Mouse (Mus musculus): ENCODE data around the gene Nkap. TPM values are rescaled to one million over a fixed set of nuclear protein-coding genes. Genes with fewer than 3 reads are reported as not detected.

The Nkap gene
- polyA plus RNA-seq, 1 experiment: 3.2 TPM

DNA sequence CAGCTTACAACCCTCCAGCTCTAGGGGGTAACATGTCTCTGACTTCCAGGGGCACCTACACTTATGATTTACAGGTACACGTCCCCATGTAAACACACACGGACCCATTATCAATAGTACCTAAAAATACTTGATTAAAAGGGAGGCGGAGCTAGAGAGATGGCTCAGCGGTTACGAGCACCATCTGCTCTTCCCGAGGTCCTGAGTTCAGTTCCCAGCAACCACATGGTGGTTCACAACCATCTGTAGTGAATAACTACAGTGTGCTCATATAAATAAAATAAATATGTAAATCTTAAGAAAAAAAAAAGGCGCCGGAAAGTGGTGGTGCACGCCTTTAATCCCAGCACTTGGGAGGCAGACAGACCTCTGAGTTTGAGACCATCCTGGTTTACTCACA lies 40.9 kb upstream of the Nkap start:
- H3K4me3 ChIP-seq (ENCODE audit: insufficient read depth, poor library complexity, severe bottlenecking): no peak overlapping the region
- H3K27me3 ChIP-seq (ENCODE audit: control insufficient read depth, insufficient read depth, insufficient read length): no peaks in the 10 kb centered on the region
- H3K79me3 ChIP-seq (ENCODE audit: low read depth): peaks cover 22% of the 10 kb centered on the region
- H3K36me3 ChIP-seq (ENCODE audit: control insufficient read depth, insufficient read depth): peaks cover 36% of the 10 kb centered on the region
- peak overlapping the region; percentile 40 for H3ac ChIP-seq (ENCODE audit: control insufficient read depth, insufficient read length, low read depth)
- TF ChIP-seq MYOD1 (IDR thresholded peaks at IDR 0.05; ENCODE audit: control insufficient read depth, insufficient read length, low read depth) (no peak), MYOG (IDR thresholded peaks at IDR 0.05; ENCODE audit: control insufficient read depth, extremely low read depth, insufficient read length) (no peak), FOSL1 (IDR thresholded peaks at IDR 0.05; ENCODE audit: insufficient read depth, low read length, poor library complexity, severe bottlenecking) (no peak), MAX (IDR thresholded peaks at IDR 0.05) (no peak), CTCF (IDR thresholded peaks at IDR 0.05; ENCODE audit: control insufficient read depth, insufficient read depth, insufficient read length) (no peak), CEBPB (IDR thresholded peaks at IDR 0.05; ENCODE audit: low read depth) (no peak), USF1 (IDR thresholded peaks at IDR 0.05; ENCODE audit: low read depth) (no peak)
- peaks cover 35% of the 10 kb centered on the region for H3K79me2 ChIP-seq (ENCODE audit: control insufficient read depth, insufficient read depth)

DNA sequence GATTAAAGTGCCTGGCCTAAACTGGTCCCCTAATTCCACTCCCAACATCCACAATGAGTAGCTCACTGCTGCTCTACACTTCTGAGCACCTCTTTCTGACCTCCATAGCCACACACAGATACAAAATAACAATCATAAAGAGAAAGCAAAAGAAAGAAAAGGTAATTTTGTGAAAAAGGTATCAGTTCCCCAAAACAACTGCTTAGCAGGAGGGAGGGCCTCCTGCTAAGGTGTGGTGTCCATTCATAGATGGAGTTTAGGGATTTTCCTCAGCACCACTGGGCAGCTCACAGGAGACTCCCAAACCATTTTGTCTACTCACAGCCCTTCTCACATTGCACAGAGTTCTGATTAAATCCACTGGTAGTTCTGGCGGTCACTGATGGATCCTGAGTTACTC lies 37.8 kb upstream of the Nkap start:
- Histone ChIP-seq H3ac (ENCODE audit: control insufficient read depth, insufficient read length, low read depth) (no peak overlapping the region), H3K4me3 (ENCODE audit: insufficient read depth, poor library complexity, severe bottlenecking) (no peak overlapping the region), H3K79me3 (ENCODE audit: low read depth) (peaks cover 10% of the 10 kb centered on the region), H3K27me3 (ENCODE audit: control insufficient read depth, insufficient read depth, insufficient read length) (no peaks in the 10 kb centered on the region), H3K36me3 (ENCODE audit: control insufficient read depth, insufficient read depth) (peaks cover 19% of the 10 kb centered on the region), H3K79me2 (ENCODE audit: control insufficient read depth, insufficient read depth) (peaks cover 13% of the 10 kb centered on the region)
- TF ChIP-seq MYOG (IDR thresholded peaks at IDR 0.05; ENCODE audit: control insufficient read depth, extremely low read depth, insufficient read length) (no peak), MAX (IDR thresholded peaks at IDR 0.05) (no peak), CTCF (IDR thresholded peaks at IDR 0.05; ENCODE audit: control insufficient read depth, insufficient read depth, insufficient read length) (no peak), USF1 (IDR thresholded peaks at IDR 0.05; ENCODE audit: low read depth) (no peak), FOSL1 (IDR thresholded peaks at IDR 0.05; ENCODE audit: insufficient read depth, low read length, poor library complexity, severe bottlenecking) (no peak), CEBPB (IDR thresholded peaks at IDR 0.05; ENCODE audit: low read depth) (no peak), MYOD1 (IDR thresholded peaks at IDR 0.05; ENCODE audit: control insufficient read depth, insufficient read length, low read depth) (no peak)

DNA sequence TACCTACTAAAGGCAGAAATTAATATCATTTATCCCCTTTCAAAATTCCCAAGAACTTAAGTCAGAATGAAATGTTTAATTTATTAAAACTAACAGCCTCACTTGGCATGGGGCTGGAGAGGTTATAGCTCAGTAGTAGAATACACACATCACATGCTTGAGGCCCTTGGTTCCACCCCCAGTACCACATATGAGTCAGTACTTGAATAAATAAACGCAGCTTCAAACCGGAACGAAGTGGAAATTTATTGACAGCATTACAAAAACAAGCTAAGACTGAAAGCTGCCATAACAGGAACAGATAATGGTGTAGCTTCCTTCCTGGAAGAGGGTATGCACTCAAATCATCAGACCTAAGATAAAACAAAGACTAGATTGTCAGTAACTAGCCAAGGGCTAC lies 35.1 kb upstream of the Nkap start:
- Histone ChIP-seq H3K79me2 (ENCODE audit: control insufficient read depth, insufficient read depth) (no peaks in the 10 kb centered on the region), H3K4me3 (ENCODE audit: insufficient read depth, poor library complexity, severe bottlenecking) (no peak overlapping the region), H3ac (ENCODE audit: control insufficient read depth, insufficient read length, low read depth) (no peak overlapping the region), H3K27me3 (ENCODE audit: control insufficient read depth, insufficient read depth, insufficient read length) (no peaks in the 10 kb centered on the region), H3K79me3 (ENCODE audit: low read depth) (no peaks in the 10 kb centered on the region), H3K36me3 (ENCODE audit: control insufficient read depth, insufficient read depth) (peaks cover 16% of the 10 kb centered on the region)
- no peak for TF ChIP-seq USF1 (IDR thresholded peaks at IDR 0.05; ENCODE audit: low read depth)
- no peak for TF ChIP-seq FOSL1 (IDR thresholded peaks at IDR 0.05; ENCODE audit: insufficient read depth, low read length, poor library complexity, severe bottlenecking)
- TF ChIP-seq MYOD1 (IDR thresholded peaks at IDR 0.05; ENCODE audit: control insufficient read depth, insufficient read length, low read depth): no peak
- no peak for TF ChIP-seq MAX (IDR thresholded peaks at IDR 0.05)
- no peak for TF ChIP-seq MYOG (IDR thresholded peaks at IDR 0.05; ENCODE audit: control insufficient read depth, extremely low read depth, insufficient read length)
- TF ChIP-seq CTCF (IDR thresholded peaks at IDR 0.05; ENCODE audit: control insufficient read depth, insufficient read depth, insufficient read length): no peak
- no peak for TF ChIP-seq CEBPB (IDR thresholded peaks at IDR 0.05; ENCODE audit: low read depth)

DNA sequence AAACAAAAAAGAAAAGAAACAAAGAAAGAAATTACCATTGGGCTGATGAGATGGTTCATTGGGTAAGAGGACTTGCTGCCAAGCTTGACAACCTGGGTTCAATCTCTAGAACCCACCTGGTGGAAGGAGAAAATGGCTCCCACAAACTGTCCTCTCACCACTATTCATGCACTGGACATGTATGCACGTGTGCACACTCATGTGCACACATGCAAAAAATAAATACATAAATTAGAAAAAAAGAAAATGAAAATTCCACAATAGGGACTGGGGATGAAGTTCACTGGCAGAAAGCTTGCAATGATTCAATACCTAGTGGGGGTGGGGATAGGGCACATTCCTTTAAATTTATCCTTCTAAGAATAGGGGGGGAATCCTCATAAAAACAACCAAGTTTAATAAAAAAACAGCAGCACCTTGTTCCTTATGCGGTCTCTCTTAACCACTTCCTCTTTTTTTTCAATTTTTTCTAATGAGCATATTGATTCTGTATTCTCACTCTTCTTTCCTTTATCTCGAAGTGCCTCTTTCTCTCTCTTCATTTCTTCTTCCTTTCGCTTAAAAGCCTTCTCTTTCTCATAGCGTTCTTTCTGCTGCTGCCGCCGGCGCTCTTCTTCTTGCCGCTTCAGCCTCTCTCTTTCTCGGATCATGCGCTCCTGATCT lies 31.4 kb upstream of the Nkap start:
- Histone ChIP-seq H3ac (ENCODE audit: control insufficient read depth, insufficient read length, low read depth) (no peak overlapping the region), H3K79me3 (ENCODE audit: low read depth) (no peaks in the 10 kb centered on the region), H3K79me2 (ENCODE audit: control insufficient read depth, insufficient read depth) (no peaks in the 10 kb centered on the region), H3K36me3 (ENCODE audit: control insufficient read depth, insufficient read depth) (peaks cover 23% of the 10 kb centered on the region), H3K27me3 (ENCODE audit: control insufficient read depth, insufficient read depth, insufficient read length) (no peaks in the 10 kb centered on the region), H3K4me3 (ENCODE audit: insufficient read depth, poor library complexity, severe bottlenecking) (no peak overlapping the region)
- no peak for TF ChIP-seq CEBPB (IDR thresholded peaks at IDR 0.05; ENCODE audit: low read depth)
- TF ChIP-seq MYOD1 (IDR thresholded peaks at IDR 0.05; ENCODE audit: control insufficient read depth, insufficient read length, low read depth): no peak
- no peak for TF ChIP-seq CTCF (IDR thresholded peaks at IDR 0.05; ENCODE audit: control insufficient read depth, insufficient read depth, insufficient read length)
- no peak for TF ChIP-seq USF1 (IDR thresholded peaks at IDR 0.05; ENCODE audit: low read depth)
- TF ChIP-seq MAX (IDR thresholded peaks at IDR 0.05): no peak
- TF ChIP-seq MYOG (IDR thresholded peaks at IDR 0.05; ENCODE audit: control insufficient read depth, extremely low read depth, insufficient read length): no peak
- no peak for TF ChIP-seq FOSL1 (IDR thresholded peaks at IDR 0.05; ENCODE audit: insufficient read depth, low read length, poor library complexity, severe bottlenecking)

DNA sequence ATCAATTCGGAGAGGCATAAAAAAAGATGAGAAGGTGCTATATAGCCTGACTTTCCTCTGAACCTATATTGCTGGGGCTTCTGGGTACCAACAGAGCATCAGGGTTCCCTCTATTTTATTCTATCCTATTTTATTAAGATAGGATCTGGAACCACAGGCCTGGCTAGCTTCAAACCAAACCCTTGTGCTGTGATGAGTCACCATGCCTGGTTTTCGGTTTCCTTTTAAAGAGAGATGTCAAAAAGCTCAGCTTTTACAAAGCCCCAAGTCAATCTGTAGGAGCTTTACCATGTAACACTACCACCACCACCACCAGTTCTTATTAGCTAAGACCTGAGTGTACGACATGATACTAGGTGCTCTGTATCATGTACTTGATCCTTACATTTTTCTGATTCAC lies 27.9 kb upstream of the Nkap start:
- Histone ChIP-seq H3K79me2 (ENCODE audit: control insufficient read depth, insufficient read depth) (no peaks in the 10 kb centered on the region), H3K27me3 (ENCODE audit: control insufficient read depth, insufficient read depth, insufficient read length) (no peaks in the 10 kb centered on the region), H3K4me3 (ENCODE audit: insufficient read depth, poor library complexity, severe bottlenecking) (no peak overlapping the region), H3K36me3 (ENCODE audit: control insufficient read depth, insufficient read depth) (peaks cover 26% of the 10 kb centered on the region), H3ac (ENCODE audit: control insufficient read depth, insufficient read length, low read depth) (no peak overlapping the region), H3K79me3 (ENCODE audit: low read depth) (no peaks in the 10 kb centered on the region)
- TF ChIP-seq CEBPB (IDR thresholded peaks at IDR 0.05; ENCODE audit: low read depth): no peak
- TF ChIP-seq FOSL1 (IDR thresholded peaks at IDR 0.05; ENCODE audit: insufficient read depth, low read length, poor library complexity, severe bottlenecking): no peak
- no peak for TF ChIP-seq CTCF (IDR thresholded peaks at IDR 0.05; ENCODE audit: control insufficient read depth, insufficient read depth, insufficient read length)
- no peak for TF ChIP-seq MAX (IDR thresholded peaks at IDR 0.05)
- TF ChIP-seq MYOG (IDR thresholded peaks at IDR 0.05; ENCODE audit: control insufficient read depth, extremely low read depth, insufficient read length): no peak
- no peak for TF ChIP-seq USF1 (IDR thresholded peaks at IDR 0.05; ENCODE audit: low read depth)
- TF ChIP-seq MYOD1 (IDR thresholded peaks at IDR 0.05; ENCODE audit: control insufficient read depth, insufficient read length, low read depth): no peak
